Mouse (Mus musculus): ENCODE measurements at regions not wholly inside any gene's neighbourhood (a gene's known extent, or its start where the extent isn't known, plus 50 kb on each side); places are given as distances from the start of the nearest gene placed in this dataset.
"Not testable (repeated sequence)": the region's sequence is repeated elsewhere in the genome, so short reads cannot be mapped to it uniquely, and the experiment has no call there.

DNA sequence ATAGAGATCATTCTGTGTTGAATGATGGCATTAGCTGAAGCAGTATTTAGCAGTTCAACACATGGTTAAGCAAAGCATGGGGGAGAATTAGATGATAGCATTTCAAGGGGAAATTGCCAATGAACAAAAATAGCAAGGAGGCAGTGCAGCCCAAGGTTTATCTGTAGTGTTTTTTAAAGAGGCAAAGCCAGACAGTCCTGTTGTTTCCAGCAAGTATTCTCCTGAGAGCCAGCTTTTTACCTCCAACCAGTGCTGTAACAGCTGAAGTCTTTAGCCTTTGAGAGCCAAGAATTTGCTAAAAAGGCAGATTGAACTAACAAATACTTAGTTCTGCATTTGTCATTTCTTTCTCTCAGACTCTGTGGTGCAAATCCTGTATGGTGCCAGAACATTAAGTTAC is 305.1 kb upstream of the Arx start:
- no peak for DNase-seq (ENCODE audit: low spot score in 2 of 2)

DNA sequence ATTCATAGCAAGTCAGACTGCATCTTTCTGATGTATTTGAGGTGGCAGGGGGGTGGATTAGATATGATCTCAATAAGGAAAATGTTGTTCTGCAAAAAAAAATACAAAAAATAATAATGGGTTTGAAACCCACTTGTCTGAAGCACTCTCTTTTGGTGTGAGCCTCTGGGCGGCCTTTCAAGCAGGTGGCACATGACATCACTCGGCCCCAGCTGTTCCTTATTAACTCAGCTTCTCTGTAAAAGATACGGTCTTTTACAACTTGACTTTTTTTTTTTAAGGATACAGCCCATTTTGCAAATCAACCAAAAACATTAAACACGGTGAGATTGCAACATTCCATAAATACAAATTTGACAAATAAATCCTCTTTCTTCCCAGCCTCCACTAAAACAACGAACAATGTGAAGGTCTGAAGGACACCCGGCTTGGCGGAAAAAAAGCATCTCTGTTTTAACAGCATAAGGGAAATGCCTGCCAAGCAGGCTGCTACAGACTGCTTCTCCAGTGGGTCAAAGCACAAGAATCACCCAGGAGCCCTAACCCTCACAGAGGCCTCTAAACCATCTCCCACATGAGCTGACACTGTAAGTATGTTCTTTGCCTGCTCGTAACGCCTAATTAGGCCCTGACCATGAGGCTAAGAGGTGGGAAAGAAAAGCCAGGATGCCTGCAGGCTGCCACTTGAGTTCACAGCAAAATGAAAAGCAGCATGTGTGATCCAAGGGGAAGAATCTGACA is 283.8 kb upstream of the Arx start:
- DNase-seq (ENCODE audit: low spot score in 2 of 2) = no peak

DNA sequence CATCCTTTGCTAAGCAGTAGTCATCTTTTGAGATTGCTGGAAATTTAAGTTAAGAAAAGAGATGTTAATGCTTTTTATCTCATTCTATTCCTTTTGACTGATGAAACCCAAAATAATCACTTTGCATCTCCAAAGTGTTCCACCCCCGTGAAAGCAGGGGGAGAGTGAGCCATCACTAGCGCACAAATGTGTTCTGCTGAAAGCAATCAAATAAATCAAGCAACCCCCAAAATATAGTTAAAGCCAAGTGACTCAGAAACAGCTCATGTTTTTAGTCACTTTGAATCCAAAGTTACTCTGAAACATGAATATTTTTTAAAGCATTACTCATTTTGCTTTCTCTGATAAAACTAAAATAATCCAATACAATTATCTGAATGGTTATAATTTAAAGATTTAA is 279.6 kb upstream of the Arx start:
- DNase-seq (ENCODE audit: low spot score in 2 of 2) = peak in 1 of 2 experiments; percentile 43

DNA sequence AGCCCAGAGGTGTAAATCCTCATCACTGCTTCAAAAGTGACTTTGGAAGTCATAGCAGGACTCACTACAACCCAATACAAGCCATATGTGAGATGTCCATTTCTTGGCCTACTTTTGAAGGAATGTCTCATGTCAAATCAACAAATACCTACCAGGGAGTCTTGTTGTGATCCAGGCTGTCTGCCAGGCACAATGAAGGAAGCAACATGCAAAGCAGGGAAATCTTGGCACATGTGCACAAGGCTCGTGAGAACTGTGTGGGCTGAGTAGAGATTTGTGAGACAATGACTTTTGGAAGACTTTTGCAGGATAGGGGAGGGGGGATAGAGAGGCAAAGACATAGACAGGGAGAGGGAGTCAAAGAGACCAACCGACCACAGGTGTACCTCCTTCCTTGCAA is 274.7 kb upstream of the Arx start:
- DNase-seq (ENCODE audit: low spot score in 2 of 2) = no peak

GRCm38 (mm10) chrX:93016391-93016790 is 269.9 kb upstream of the Arx start:
- DNase-seq (ENCODE audit: low spot score in 2 of 2) = no peak

DNA sequence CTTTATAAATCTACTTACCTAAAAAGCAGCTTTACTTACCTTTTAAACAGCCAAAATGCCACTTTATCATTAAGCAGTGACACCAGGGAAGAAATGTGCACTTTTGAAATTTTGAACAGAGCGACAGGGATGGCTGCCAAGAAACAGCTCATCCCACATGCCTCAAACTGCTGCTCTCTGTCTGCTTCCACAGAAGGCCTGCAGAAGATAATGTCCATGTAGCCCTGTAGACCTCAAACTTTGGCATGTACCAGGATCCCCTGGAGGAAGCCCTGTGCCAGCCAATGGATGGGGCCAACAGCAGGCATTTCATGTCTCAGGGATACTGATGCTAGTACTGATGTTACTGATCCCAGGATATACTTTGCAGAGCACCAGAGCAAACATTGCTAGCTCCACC is 245.1 kb upstream of the Arx start:
- no peak for DNase-seq (ENCODE audit: low spot score in 2 of 2)

DNA sequence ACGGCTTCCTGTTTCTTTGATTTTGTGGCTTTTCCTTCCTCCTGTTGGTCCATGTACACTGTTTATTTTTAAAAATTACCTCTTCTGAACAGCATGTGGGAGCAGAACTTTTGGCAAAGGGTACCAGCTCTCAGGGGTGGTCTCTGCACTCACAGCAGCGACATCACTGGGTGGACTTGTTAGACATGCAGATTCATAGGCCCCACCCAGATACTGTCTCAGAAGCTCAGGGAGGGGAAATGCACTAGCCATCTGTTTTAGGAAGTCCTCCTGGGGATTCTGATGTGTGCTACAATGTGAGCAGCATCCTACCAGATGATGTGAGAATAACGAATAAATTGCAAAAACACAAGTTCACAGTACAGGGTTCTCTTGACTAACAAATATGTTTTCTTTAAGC is 243.5 kb upstream of the Arx start:
- DNase-seq (ENCODE audit: low spot score in 2 of 2) = no peak

GRCm38 (mm10) chrX:93048967-93049754 is 237.1 kb upstream of the Arx start:
- DNase-seq (ENCODE audit: low spot score in 2 of 2) = no peak

DNA sequence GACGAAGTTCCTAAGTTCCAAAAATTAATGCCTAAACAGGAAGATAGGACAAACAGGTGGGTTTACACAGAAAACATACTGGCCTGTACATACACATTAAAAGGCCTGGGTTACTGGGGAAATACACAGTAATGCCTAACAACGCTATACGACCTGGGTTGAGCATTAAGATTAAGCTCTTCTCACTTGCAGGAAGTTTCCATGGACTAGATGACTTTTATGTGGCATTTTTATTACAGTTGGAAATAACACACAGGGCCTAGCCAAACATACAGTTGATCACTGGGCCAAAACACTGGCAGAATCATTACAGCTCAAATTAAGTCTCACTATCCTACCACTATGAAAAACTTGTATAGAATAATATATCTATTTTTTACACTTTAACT is 236.5 kb upstream of the Arx start:
- no peak for DNase-seq (ENCODE audit: low spot score in 2 of 2)

DNA sequence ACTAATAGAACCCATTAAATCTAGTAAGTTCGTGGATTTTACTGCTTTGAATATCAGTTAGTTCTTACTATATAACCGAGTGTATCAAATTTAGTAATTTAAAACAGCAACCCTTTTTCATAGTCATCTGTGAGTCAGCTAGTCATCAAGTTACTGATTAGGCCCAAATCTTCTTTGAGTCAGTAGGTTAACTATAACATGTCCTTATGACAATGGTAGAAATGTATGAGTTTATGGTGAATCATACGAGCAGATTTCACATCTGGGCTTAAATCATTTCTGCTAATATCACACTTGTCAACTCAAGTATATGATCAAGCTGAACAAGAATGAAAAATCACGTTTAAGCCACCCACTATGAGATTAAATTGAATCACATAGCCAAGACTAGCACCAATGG is 226.7 kb upstream of the Arx start:
- no peak for DNase-seq (ENCODE audit: low spot score in 2 of 2)

GRCm38 (mm10) chrX:93068884-93069283 is 217.4 kb upstream of the Arx start:
- DNase-seq (ENCODE audit: low spot score in 2 of 2) = no peak

GRCm38 (mm10) chrX:93069569-93070289 is 216.5 kb upstream of the Arx start:
- peak; percentile 6 to 36 for DNase-seq (ENCODE audit: low spot score in 2 of 2)

DNA sequence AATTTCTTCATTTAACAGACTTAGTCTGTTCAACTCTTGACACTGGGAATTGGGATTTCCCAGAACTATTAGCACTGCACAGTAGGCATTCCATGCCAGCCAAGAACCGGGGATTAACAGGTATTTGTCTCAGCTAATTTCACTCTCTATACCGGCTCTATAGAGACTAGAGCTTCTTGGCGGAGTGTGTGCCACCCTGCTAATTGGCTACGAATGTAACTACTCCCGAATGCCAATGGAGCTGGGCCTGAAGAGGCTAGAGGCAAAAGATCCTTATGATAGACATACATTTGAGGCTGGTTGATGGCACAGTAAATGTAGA is 216.0 kb upstream of the Arx start:
- no peak for DNase-seq (ENCODE audit: low spot score in 2 of 2)

GRCm38 (mm10) chrX:93088976-93089375 is 197.3 kb upstream of the Arx start:
- no peak for DNase-seq (ENCODE audit: low spot score in 2 of 2)

- DNase-seq (ENCODE audit: low spot score in 2 of 2) = no peak
Measured at GRCm38 (mm10) chrX:93097551-93097950, 188.7 kb upstream of the Arx start.

- DNase-seq (ENCODE audit: low spot score in 2 of 2) = no peak
Measured at GRCm38 (mm10) chrX:93107930-93108567, 178.2 kb upstream of the Arx start.

DNA sequence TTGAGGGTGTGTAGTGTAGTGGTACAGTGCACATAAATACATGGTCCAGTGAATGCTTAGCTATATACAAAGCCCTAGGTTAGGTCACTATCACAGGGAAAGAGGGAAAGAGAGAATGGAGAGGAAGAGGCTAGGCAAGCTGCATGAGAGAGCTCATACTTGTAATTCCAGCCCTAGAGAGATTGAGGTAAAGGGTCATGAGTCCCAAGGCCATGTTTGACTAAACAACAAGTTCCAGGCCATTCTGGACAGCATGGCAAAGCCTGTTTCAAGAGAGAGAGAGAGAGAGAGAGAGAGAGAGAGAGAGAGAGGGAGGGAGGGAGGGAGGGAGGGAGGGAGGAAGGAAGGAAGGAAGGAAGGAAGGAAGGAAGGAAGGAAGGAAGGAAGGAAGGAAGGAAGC is 131.9 kb upstream of the Arx start:
- not testable (repeated sequence) for DNase-seq (ENCODE audit: low spot score in 2 of 2)

DNA sequence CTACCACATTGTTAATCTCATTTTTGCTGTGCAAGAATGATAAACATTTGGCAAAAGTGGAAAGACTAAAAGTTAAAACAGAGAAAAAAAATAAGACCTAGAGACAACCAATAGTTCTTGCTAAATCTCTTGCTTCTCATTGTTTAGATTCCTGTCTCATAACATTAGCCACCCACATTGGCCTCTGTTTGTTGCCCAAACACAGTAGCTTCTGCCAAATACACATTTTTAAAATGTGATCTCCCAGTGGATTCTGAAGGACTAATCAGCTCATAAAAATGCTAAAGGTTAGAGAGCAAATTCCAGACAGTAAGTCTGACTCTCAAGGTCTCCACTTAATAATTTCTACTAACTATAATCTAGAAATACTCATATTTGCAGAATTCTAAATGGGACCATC is 127.1 kb upstream of the Arx start:
- no peak for DNase-seq (ENCODE audit: low spot score in 2 of 2)

- no peak for DNase-seq (ENCODE audit: low spot score in 2 of 2)
Measured at GRCm38 (mm10) chrX:93160956-93161355, 125.3 kb upstream of the Arx start.
